Mouse (Mus musculus): ENCODE results near the gene Washc3. TPM values are rescaled to one million over a fixed set of nuclear protein-coding genes. Genes with fewer than 3 reads are reported as not detected.

Gene Washc3
- polyA plus RNA-seq, 1 experiment from 2014 or later = 130 TPM

DNA sequence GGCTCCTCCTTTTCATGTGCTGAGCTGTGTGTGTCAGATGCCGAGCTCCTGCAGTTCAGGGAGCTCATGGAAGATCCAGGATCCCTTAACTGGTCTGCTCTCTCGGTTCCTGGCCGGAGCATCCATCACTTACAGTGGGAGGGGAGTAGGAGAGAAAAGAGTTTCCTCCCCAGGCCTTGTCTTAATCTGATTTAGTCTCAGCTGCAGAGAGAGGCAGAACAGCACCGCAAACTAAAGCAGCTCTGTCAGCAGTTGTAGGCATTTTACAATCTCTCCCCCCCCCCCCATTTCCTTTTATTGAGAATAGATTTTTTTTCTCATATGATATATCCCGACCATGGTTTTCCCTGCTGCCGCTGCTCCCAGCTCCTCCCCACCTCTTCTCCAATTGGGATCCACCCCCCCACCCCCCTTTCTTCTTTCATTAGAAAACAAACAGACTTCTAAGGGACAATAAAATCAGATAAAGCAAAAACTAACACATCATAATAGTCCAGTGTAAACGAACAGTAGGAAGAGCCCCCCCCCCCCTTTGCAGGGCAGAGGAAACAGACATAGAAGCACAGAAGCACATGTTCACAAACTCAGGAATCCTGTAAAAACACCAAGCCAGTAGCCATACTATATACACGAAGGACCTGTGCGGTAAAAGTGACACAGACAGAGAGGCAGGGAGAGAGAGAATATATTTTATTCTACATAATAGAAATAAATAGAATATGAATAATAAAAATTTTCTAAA is 51.4 kb downstream of the Washc3 start:
- DNase-seq (ENCODE audit: low spot score) = no peak

DNA sequence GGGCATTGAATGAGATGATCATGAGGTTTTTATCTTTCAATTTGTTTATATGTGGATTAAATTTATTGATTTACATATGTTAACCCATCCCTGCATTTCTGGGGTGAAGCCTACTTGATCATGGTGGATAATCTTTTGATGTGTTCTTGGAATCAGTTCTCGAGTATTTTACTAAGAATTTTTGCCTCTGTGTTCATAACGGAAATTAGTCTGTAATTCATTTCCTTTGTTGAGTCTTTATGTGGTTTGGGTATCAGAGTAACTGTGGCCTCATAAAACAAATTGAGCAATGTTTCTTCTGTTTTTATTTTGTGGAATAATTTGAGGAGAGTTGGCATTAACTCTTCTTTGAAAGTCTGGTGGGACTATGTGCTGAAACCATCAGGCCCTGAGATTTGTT is 54.7 kb downstream of the Washc3 start:
- no peak for DNase-seq (ENCODE audit: low spot score)

DNA sequence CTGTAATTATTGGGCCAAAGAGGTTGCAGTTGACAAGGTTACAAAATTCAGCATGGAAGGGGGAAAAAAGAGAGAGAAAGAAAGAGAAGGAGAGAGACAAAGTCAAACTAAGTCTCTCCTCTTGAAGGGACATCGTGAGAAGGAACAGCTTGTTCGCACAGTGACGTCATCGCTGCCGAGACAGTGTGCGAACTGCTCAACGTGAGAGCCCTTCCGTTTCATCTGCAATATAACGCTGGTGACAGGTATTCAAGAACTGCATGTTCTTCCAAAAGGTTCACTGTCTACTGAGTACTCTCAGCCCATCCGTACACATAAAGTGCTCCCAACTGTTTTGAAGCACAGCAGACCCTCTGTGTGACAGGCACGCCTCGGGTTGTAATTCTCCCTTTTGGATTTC is 59.4 kb downstream of the Washc3 start:
- DNase-seq (ENCODE audit: low spot score) = no peak

GRCm38 (mm10) chr10:88261186-88261585 is 60.3 kb downstream of the Washc3 start:
- no peak for DNase-seq (ENCODE audit: low spot score)

GRCm38 (mm10) chr10:88263383-88263782 is 62.5 kb downstream of the Washc3 start:
- DNase-seq (ENCODE audit: low spot score) = no peak

GRCm38 (mm10) chr10:88274045-88274444 is 73.2 kb downstream of the Washc3 start:
- no peak for DNase-seq (ENCODE audit: low spot score)

DNA sequence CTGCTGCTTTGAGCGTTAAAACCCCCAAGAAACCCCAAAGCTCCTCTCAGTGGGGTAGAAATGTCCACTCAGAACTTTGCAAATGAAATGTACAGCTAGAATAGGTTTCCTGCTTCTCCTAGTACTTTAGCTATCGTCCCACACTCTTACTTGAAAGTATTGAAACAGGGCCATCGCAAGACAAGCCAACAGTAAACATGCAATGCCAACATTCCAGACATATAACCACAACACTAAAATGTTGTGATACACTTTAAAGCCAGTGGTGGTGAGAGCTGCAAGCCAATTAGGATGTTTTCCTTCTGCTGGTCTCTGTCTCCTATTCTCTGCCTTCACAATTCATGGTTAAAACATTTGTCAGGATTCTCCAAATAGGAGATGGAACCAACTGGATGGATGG is 80.8 kb downstream of the Washc3 start:
- no peak for DNase-seq (ENCODE audit: low spot score)

DNA sequence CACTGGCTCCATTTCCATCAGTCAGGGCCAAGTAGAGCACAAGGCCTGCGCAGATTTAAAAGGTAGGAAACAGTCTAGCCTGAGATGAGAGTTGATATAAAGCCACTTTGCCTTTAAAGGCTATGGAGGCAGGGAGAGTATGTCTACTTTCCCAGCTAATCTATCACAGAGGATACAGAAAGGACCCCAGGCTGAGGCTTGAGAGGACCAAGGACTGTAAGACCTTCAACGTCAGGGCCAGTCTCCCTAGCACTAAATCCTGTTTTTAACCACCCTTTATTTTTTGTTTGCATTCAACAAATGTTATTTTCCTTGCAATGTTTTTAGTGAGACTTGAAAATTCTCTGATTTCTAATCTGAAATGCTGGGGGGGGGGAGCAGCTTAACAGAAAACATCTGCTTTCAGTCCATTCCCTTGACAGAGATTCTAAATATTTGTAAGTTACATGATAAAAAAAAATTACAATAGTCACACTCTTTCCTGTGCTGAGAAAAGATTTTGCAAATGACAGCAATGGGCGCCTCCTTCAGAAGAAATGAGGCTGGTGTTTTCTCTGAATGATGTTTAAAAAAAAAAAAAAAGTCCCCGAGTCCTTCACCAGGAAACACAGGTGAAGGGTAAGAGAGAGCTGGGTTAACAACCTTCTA is 83.6 kb downstream of the Washc3 start:
- no peak for DNase-seq (ENCODE audit: low spot score)

GRCm38 (mm10) chr10:88287261-88287660 is 86.4 kb downstream of the Washc3 start:
- no peak for DNase-seq (ENCODE audit: low spot score)

DNA sequence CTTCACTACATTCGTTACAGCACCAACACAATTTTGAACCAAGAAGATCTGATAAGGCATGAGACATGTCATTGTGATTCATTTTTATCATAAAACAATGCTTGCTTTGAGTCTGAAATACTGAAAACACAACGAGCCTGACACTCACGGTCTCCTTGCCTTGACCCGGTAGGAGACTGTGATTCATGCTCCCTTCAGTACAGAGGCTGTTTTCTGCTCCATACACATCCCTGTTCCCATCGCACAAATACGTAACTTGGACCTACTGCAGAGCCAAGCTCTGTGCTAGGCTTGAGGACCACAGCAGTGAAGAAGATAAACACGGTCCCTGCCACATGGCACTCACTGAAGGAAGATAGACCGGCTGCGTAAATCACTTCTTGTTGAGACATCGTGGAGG is 87.2 kb downstream of the Washc3 start:
- no peak for DNase-seq (ENCODE audit: low spot score)

- no peak for DNase-seq (ENCODE audit: low spot score)
Observed at GRCm38 (mm10) chr10:88295091-88295490, 94.2 kb downstream of the Washc3 start.

Other genes starting within 250 kb of the Washc3 start
- 0.33 and 0.55 TPM in 2 replicates for gene Pmch, start 110.0 kb upstream of the Washc3 start, polyA plus RNA-seq (2015; fragmentation: Nextera tagmentation; extraction: Ambion mirVana)
- gene Parpbp, start 54.2 kb upstream of the Washc3 start, polyA plus RNA-seq (2015; fragmentation: Nextera tagmentation; extraction: Ambion mirVana) = 12.1 and 13.3 TPM in 2 replicates
- gene Nup37, start 54.1 kb upstream of the Washc3 start, polyA plus RNA-seq (2015; fragmentation: Nextera tagmentation; extraction: Ambion mirVana) = 98.9 and 108 TPM in 2 replicates
- gene Dram1, start 178.0 kb downstream of the Washc3 start, polyA plus RNA-seq (2015; fragmentation: Nextera tagmentation; extraction: Ambion mirVana) = 8.6 and 9.8 TPM in 2 replicates
- gene Gnptab, start 178.0 kb downstream of the Washc3 start, polyA plus RNA-seq (2015; fragmentation: Nextera tagmentation; extraction: Ambion mirVana) = 8.6 and 9.6 TPM in 2 replicates

Measured in thymus, postnatal 0 days (tissue).